Mouse (Mus musculus): ENCODE measurements around the gene Ung. TPM values are rescaled to one million over a fixed set of nuclear protein-coding genes. Genes with fewer than 3 reads are reported as not detected.

The Ung gene
- polyA plus RNA-seq, 1 experiment from 2014 or later, result 37.3 TPM

DNA sequence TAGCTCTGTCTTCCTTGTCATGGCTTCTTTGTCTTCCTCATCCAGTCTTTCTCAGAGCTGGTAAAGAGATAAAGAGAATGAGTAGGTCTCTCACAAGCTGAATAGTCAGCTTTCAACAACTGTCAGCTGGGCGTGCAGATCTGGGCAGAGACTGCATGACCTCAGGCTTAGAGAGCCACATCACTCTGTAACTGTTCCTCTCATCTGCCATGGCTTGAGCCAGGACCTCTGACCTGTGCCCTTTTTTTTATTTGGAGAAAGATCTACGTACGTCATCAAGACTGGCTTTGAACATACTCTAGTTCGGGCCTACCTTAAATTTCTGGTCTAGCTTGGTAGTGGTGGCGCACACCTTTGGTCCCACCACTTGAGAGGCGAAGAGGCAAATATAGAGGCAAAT is 2.7 kb downstream of the Ung start:
- Histone ChIP-seq H3K4me3 (no peak overlapping the region), H3K9me3 (replicated peaks) (no peaks in the 10 kb centered on the region)

DNA sequence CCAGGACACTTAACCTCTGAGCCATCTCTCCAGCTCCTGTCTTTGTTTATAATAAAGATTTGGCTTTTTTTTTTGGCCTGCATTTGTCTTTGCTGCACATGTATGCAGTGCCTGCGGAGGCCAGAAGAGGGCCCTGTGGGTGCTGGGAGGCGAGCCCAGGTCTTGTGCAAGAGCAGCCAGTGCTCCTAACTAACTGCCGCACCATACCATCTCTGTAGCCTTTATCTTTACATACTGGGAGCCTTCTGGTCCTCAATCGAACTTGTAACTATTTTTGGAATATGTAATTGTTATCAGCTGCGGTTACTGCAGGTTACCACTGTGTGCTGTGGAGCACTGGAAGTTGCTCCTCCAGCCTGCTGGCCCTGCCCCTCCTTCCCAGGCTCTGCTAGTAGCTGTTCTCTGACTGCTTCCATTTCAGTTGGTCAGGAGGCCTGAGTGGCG is 3.9 kb downstream of the Ung start:
- no peak overlapping the region for H3K4me3 ChIP-seq
- no peaks in the 10 kb centered on the region for H3K36me3 ChIP-seq
- peak overlapping the region; percentile 78 for H3K27ac ChIP-seq
- H3K27me3 ChIP-seq, result no peaks in the 10 kb centered on the region
- H3K9ac ChIP-seq, result peak overlapping the region; percentile 30; the same call in 1 of the 2 replicates
- H3K9me3 ChIP-seq (replicated peaks), result no peaks in the 10 kb centered on the region
- ATAC-seq (replicated peaks; ENCODE audit: insufficient number of reproducible peaks, insufficient read depth, low FRiP score, low read depth), result no peak; the same call in 1 of the 2 replicates
- peaks cover 66% of the 10 kb centered on the region for H3K4me1 ChIP-seq (replicated peaks)
- WGBS, result 24% methylated on average over 6 of the region's 6 CpGs
- peak overlapping the region; percentile 34 for H3K4me2 ChIP-seq

More for the DNA sequence above, 2.7 kb downstream of the Ung start:
- H3K27ac ChIP-seq, result no peak overlapping the region
- 0 out of 2 replicates have a peak overlapping the region, but pooled peaks have one; percentile 97 for H3K4me2 ChIP-seq
- H3K9ac ChIP-seq, result no peak overlapping the region
- 82% methylated on average over 6 of the region's 6 CpGs for WGBS
- H3K4me1 ChIP-seq (replicated peaks), result peaks cover 55% of the 10 kb centered on the region
- ATAC-seq (replicated peaks; ENCODE audit: insufficient number of reproducible peaks, insufficient read depth, low FRiP score, low read depth), result no peak
- no peaks in the 10 kb centered on the region for H3K27me3 ChIP-seq
- no peaks in the 10 kb centered on the region for H3K36me3 ChIP-seq

DNA sequence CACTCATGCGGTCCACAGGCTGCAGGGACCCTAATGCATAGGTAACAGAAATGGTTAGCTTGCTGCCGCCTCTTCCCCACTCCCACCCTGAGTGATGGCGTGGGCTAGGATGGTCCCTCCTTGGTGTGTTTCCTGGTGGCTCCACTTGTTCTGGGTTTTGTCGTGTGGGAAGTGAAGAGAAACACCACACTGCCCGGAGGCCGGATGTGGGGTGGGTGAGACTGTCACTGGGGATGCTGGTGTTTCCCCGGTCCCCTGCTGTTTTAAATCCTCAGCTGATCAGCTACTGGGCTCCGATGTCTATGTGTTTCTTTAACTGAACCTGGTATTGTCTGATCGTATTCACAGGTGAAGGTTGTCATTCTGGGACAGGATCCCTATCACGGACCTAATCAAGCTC is 5.3 kb downstream of the Ung start:
- no peak overlapping the region for H3K4me3 ChIP-seq
- H3K27ac ChIP-seq, result no peak overlapping the region
- no peaks in the 10 kb centered on the region for H3K9me3 ChIP-seq (replicated peaks)
- peaks cover 66% of the 10 kb centered on the region for H3K4me1 ChIP-seq (replicated peaks)
- 87% methylated on average over 10 of the region's 10 CpGs for WGBS
- H3K36me3 ChIP-seq, result no peaks in the 10 kb centered on the region
- H3K27me3 ChIP-seq, result no peaks in the 10 kb centered on the region
- H3K4me2 ChIP-seq, result no peak overlapping the region
- ATAC-seq (replicated peaks; ENCODE audit: insufficient number of reproducible peaks, insufficient read depth, low FRiP score, low read depth), result no peak
- no peak overlapping the region for H3K9ac ChIP-seq

DNA sequence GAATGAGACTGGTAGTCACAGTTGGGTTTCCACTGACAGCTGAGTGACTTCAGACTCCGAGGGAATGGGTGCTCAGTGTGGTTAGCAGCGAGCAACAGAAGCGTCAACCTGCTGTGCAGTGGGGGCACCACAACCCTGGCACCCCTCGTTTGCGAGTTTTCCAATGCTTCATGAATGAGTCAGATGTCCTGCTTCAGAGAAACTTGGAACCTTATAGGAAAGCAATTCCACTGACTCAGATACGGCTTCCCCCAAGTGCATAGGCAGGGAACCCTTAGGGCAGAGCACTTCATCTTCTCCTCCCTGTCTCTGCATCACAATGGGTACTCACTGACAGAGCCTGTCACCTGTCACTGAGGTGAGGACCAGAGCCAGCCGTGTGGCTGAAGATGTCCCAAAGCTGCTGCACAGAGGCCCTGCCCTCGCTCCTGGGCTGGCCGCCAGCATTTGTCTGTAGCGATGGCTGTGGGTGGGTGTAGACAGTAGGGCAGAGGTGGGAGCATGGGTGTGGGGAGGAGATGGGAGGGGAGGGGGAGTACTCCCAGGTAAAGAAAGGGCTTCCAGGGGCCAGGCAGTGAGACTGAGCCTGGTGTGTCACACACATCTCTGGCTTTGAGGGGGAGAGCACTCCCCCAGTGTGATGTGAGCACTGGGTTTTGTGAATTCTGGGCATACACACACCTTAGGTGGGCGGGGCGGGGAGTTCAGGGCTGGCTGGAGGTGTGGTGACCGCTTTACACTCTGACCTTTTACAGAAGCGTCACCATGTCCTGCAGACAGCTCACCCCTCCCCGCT is 7.5 kb downstream of the Ung start:
- Histone ChIP-seq H3K27me3 (no peaks in the 10 kb centered on the region), H3K9ac (no peak overlapping the region), H3K36me3 (no peaks in the 10 kb centered on the region), H3K9me3 (replicated peaks) (no peaks in the 10 kb centered on the region), H3K4me1 (replicated peaks) (peaks cover 51% of the 10 kb centered on the region), H3K4me2 (0 out of 2 replicates have a peak overlapping the region, but pooled peaks have one; percentile 31), H3K27ac (peak overlapping the region; percentile 90), H3K4me3 (no peak overlapping the region)
- 61% methylated on average over 15 of the region's 15 CpGs for WGBS
- peak; percentile 16 for ATAC-seq (replicated peaks; ENCODE audit: insufficient number of reproducible peaks, insufficient read depth, low FRiP score, low read depth)

DNA sequence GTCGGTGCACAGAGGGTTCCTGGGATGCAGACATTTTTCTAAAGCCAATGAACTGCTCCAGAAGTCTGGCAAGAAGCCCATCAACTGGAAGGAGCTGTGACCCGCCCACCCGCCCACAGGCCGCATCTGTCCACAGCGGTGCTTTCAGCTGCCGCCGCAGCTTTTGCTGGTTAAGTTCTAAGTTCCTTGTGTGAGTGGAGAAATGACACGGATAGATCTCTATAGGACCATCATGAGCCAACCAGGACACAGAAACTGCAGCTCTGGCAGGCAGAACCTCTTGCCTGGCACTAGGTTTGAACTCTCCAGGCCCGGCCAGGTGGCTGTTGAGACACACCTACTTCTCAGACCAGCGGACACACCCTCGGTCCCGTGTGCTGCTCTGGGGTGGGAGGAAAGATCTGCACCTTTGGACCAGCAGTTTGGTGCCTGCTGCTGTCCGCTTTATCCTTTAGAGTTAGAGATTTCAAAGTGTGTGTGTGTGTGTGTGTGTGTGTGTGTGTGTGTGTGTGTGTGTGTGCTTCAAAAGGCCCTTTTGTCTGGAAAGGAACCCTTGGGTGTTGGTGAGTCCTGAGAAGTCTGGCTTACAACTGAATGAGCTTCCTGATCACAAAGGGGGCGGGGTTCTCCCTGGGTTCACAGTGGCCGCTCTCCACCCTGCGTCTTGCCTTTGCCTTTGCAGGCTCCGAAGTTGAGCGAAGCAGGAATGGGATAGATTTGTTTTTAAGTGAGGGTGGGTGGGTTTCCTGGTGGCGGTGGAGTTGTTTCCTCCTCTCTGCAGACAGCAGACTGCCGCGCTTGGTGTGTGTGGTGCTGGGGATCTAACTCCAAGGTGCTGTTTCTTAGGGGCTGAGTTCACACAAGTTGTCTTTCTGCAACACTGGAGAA is 8.3 kb downstream of the Ung start:
- Histone ChIP-seq H3K9ac (no peak overlapping the region), H3K4me2 (peak overlapping the region; percentile 31), H3K27me3 (no peaks in the 10 kb centered on the region), H3K9me3 (replicated peaks) (no peaks in the 10 kb centered on the region), H3K27ac (peak overlapping the region; percentile 90), H3K4me3 (no peak overlapping the region), H3K36me3 (no peaks in the 10 kb centered on the region), H3K4me1 (replicated peaks) (peaks cover 51% of the 10 kb centered on the region)
- WGBS, result 51% methylated on average over 21 of the region's 21 CpGs
- ATAC-seq (replicated peaks; ENCODE audit: insufficient number of reproducible peaks, insufficient read depth, low FRiP score, low read depth), result no peak

DNA sequence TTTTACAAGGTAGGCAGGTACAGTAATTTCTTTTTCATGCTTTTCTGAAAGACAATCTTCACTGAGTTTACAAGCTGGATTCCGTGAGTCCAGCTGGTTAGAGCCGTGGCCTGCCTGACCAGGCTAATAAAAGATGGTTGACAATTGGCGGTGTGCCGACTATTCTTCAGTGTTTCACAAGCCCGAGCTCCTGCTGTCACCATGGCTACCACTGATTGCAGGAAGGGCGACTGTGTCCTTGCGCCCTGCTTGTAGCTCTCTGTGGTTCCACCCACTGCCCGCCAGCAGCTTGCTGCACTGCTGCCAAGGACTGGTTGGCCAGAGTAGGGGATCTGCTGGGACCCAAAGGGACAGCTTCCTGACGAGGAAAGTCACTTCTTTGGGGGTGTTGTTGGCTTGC is 9.0 kb downstream of the Ung start:
- no peaks in the 10 kb centered on the region for H3K36me3 ChIP-seq
- ATAC-seq (replicated peaks; ENCODE audit: insufficient number of reproducible peaks, insufficient read depth, low FRiP score, low read depth), result peak; percentile 83

DNA sequence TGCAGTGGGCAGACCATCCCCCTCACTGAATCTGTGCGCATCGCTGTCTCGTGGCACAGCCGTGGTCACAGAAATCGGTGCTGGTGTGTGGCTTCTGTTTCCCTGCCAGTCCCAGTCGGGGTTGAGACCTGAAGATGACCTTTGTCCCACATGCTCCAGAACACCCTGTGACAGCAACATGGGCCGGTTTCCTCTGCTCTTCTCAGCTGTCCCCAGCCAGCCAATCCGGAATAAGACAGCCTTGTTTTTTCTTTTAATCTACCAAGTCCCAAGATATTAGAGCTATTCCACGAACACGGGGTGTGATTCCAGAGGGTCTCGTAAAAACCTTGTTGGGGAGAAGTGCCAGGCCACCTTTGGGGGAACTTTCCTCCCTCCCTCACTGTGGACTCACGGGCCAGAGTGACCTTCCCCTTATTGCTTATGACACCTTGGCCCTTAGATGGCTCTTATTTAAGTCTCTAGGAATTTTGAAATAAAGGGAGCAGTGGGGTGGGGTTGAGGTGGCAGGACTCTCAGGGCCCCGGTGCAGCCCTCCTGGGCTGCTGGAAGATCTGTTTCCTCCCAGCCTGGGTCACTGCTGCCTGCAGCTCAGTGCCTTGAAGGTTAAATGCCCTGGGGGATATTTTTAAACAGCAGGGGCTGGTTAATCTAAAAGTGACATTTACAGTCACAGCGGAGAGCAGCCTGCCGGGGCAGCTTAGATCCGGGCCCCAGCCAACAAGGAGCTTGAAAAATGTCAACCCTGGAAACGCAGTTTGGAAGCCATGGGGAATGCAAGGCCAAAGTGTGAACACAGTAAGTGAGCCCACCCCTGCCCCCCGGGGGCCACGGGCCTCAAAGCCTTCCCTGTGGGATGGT is 16.1 kb downstream of the Ung start, which contains the start of gene Acacb:
TSS of gene Acacb (plus strand) at position 508 of the 861 bp plus-strand sequence.
- Histone ChIP-seq H3K27me3 (no peaks in the 10 kb centered on the region), H3K9ac (peak within 1 kb of the TSS; percentile 62), H3K4me1 (replicated peaks) (peaks cover 33% of the 10 kb centered on the region), H3K27ac (peak within 1 kb of the TSS; percentile 98), H3K4me3 (peak within 1 kb of the TSS; percentile 56), H3K4me2 (peak within 1 kb of the TSS; percentile 57), H3K36me3 (no peaks in the 10 kb centered on the region), H3K9me3 (replicated peaks) (no peaks in the 10 kb centered on the region)
- whole genome bisulfite sequencing, result 17% methylated on average over 19 of the region's 19 CpGs
- peak; percentile 73 for ATAC-seq (replicated peaks; ENCODE audit: insufficient number of reproducible peaks, insufficient read depth, low FRiP score, low read depth)

More for the DNA sequence above, 9.0 kb downstream of the Ung start:
- 21% methylated on average over 9 of the region's 9 CpGs for WGBS
- Histone ChIP-seq H3K27ac (peak overlapping the region; percentile 90), H3K27me3 (no peaks in the 10 kb centered on the region), H3K4me2 (peak overlapping the region; percentile 31), H3K4me1 (replicated peaks) (peaks cover 48% of the 10 kb centered on the region), H3K9me3 (replicated peaks) (no peaks in the 10 kb centered on the region), H3K4me3 (no peak overlapping the region), H3K9ac (no peak overlapping the region)

DNA sequence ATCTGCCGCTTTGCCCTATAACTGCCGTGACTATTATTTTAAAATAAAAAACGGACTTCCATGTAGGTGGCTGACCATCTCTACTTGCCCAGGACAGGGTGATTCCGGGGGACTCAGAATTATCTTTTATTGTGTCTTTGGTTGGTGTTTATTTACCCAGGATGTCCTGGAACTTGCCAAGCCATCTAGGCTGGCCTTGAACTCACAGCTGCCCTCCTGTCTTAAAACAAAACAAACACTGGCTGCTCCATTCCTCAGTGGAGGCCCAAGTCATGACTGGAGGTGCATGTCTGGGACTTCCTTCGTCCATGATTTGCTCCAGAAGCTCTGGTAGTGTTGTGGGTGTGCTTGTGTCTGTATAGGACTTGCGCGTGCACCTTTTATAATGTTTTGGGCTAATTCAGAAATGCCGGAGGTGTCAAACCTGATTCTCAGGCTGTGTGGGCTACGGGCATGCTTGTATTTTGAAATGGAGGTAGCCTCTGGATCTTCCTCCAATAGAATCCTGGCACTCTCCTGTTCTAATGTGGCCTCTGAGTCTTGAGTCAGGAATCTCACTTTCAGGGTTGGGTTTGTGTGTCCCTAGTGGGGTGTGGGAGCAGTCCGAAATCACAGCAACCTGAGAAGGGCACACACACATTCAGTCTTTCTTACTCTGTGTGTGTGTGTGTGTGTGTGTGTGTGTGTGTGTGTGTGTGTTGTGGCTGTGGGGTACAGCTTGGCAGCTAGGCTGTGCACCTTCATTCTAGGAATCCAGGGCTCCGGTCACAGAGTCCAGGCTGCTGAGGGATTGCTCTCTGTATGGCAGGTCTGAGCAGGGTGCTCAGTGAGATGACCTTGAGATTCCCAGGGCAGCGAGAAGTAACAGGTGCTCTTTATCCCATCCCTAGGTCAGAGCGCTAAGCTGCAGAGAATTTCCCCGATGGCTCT is 17.1 kb downstream of the Ung start:
- H3K9ac ChIP-seq, result peak overlapping the region; percentile 62
- H3K27me3 ChIP-seq, result no peaks in the 10 kb centered on the region
- peak overlapping the region; percentile 56 for H3K4me3 ChIP-seq
- H3K4me2 ChIP-seq, result peak overlapping the region; percentile 57
- H3K36me3 ChIP-seq, result no peaks in the 10 kb centered on the region
- H3K4me1 ChIP-seq (replicated peaks), result peaks cover 44% of the 10 kb centered on the region
- no peaks in the 10 kb centered on the region for H3K9me3 ChIP-seq (replicated peaks)
- H3K27ac ChIP-seq, result peak overlapping the region; percentile 98
- 48% methylated on average over 14 of the region's 14 CpGs for WGBS
- peak; percentile 32 for ATAC-seq (replicated peaks; ENCODE audit: insufficient number of reproducible peaks, insufficient read depth, low FRiP score, low read depth)

DNA sequence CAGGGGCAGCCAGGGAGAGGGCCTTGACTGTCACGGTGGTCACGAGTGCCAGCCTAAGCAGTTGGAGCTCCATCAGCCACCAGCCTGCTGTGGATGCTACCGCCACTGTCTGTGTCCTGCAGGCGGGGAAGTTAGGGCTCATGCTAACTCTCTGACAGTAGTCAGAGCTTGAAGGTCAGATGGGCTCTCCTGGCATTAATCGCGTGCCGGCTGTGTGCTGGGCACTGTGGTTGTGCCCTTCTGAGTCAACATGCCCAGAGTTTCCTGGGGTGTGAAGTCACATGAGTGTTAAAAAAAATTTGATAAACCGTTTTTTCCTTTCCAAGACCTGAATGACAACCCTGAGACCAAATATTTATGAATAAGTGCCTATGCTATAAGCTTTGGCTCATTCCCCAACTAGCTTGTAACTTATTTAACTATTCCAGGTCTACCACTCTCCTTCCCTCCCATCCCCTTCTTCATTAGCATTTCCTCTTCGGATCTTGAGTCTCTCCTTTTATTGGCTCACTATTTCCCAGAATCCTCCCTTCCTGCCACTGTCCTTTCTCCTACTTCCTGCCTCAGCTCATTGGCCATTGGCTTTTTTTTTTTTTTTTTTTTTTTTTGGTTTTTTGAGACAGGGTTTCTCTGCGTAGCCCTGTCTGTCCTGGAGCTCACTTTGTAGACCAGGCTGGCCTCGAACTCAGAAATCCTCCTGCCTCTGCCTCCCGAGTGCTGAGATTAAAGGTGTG is 22.3 kb downstream of the Ung start:
- peak overlapping the region; percentile 27 for H3K27ac ChIP-seq
- H3K27me3 ChIP-seq, result no peaks in the 10 kb centered on the region
- no peaks in the 10 kb centered on the region for H3K9me3 ChIP-seq (replicated peaks)
- 76% methylated on average over 12 of the region's 12 CpGs for WGBS
- no peaks in the 10 kb centered on the region for H3K36me3 ChIP-seq
- H3K9ac ChIP-seq, result no peak overlapping the region
- ATAC-seq (replicated peaks; ENCODE audit: insufficient number of reproducible peaks, insufficient read depth, low FRiP score, low read depth), result no peak
- no peak overlapping the region for H3K4me3 ChIP-seq
- peaks cover 46% of the 10 kb centered on the region for H3K4me1 ChIP-seq (replicated peaks)
- H3K4me2 ChIP-seq, result no peak overlapping the region

Measured in heart, embryonic 15.5 days (tissue).